Mouse (Mus musculus): ENCODE results near the gene Arsg.

GRCm38 (mm10) chr11:109539290-109539689 is 66.1 kb downstream of the Arsg start:
- TF ChIP-seq CTCF (IDR thresholded peaks at IDR 0.05; ENCODE audit: low read depth) (no peak), EP300 (optimal IDR thresholded peaks at IDR 0.05) (no peak)
